Mouse (Mus musculus) right cerebral cortex, postnatal 10 days (tissue): ENCODE measurements around the gene Fgfr2.

ENCODE experiments used
- DNase-seq, 2 experiments: peaks; one replicate each; pipeline ENCODE4 v3.0.0; 2021; ENCODE audit warnings: low spot score in 2 of 2

Fgfr2 gene

DNA sequence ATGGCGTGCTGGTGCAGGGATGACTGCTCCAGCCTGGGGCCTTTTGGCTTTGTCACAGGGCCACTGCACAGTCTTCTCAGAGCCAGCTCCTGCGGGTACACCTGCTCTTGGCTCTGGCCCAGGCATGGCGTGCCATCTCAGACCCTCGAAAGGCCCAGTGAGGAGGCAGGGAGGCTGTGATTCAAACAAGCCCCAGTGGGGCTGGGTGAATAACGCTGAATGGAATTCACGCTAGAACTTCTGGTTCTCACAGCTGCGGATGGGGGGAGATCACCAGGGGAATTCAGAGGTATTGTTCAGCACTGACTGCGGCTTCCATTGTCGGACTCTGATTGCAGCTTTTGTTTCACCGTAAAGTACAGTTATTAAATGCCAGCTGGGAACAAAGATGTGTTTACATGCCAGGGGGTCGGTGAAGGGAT lies 2262.4 kb downstream of the Fgfr2 start:
- no peak for DNase-seq

DNA sequence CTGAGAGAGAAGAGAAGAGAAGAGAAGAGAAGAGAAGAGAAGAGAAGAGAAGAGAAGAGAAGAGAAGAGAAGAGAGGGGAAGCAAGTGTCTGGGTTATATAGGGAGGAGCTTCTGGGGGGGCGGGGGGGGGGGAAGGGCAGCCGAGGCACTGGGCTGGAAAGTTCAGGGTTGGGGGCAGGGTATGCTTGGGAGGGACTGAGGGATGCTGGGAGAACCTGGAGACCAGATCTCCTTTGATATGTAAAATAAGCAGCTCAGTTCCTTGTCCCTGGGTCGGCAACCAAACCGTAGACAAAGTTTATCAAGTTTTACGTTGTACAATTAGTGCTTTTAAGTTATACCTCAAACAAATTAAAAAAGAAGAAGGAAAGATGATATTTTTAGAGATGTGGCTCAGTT lies 2263.2 kb downstream of the Fgfr2 start:
- no peak for DNase-seq

DNA sequence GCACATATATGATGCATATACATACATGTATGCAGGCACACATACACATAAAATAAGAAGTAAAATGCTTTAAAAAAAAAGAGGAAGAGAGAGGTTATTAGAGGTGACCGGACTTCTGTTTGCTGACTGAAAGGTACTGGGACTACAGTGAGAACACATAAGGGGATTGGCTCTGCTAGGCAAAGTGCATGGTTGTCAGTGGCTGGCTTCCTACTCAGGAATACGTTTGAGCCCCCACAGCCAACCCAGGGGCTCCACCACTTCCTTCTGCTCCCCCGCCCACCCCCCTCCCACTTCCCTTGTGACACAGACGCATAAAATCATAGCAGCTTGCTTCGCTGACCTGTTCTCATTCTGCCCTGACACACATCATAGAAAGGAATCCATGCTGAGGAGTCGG lies 2265.2 kb downstream of the Fgfr2 start:
- DNase-seq, result no peak

DNA sequence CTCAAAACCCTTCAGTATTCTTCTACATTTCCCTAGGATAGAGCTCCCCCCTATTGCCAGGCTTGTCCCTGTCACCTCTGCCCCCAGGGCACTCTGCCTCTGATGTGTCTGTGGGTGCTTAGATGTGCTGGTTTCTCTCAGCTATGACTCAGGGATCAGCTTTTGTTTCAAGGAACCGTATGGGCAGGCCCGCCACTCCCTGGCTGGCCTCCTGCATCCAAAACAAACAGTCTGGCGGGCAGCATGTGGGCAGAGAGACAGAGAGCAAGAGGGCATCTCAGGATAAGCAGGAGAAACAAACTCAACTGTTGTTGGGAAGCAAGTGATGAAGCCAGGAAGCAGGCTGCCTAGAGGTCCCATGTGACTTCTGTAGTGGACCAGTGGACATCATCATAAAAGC lies 2267.5 kb downstream of the Fgfr2 start:
- DNase-seq, result no peak

DNA sequence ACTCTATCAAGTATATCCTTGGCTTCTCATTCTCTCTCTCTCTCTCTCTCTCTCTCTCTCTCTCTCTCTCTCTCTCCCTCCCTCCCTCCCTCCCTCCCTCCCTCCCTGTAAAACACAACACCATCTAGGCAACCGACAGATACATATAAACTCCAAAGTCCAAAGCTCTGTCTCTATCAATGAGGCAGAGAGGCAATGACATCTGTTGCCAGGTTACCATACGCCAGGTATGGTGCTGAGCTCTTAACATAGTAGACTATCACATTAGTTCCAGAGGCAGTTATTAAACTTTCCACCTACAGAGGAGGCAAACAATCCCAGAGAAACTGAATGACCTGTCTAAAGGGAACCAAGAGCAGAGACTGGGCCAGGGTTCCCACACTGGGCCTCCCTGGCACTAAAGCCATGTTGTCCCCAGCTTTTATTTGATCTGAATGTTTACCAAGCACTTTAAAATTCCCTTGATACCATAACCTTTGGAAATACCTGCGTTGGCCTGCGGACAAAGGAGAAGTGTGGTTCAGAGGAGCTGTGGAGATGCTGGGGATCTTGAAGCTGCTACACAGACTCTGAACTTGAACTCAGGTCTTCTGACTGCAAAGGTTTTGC lies 2268.4 kb downstream of the Fgfr2 start:
- DNase-seq, result no peak

DNA sequence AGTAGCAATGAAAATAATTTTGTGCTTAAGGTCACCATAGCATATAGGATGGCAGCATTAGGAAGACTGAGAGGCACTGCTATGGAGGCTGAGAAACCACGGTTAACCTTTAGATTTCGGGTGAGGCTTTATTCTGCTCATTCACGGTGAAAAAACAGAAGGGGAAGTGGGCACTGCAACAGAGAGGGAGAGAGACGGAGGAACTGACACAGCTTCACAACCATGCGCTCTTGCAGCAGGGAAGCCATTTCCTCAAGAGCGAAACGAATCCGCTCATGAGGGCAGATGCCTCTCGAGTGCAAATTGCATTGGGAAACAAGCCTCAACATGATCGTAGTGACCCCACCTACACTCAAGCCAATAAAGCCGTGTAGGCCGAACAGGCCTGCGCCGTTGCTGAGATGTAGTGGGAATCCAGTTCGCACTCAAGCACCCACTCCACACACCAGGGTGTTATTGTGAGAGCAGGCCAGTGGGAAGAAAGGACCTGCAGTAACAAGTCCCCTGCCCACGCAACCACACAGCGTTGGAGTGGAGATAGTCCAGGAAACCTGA lies 2275.9 kb downstream of the Fgfr2 start:
- no peak for DNase-seq

DNA sequence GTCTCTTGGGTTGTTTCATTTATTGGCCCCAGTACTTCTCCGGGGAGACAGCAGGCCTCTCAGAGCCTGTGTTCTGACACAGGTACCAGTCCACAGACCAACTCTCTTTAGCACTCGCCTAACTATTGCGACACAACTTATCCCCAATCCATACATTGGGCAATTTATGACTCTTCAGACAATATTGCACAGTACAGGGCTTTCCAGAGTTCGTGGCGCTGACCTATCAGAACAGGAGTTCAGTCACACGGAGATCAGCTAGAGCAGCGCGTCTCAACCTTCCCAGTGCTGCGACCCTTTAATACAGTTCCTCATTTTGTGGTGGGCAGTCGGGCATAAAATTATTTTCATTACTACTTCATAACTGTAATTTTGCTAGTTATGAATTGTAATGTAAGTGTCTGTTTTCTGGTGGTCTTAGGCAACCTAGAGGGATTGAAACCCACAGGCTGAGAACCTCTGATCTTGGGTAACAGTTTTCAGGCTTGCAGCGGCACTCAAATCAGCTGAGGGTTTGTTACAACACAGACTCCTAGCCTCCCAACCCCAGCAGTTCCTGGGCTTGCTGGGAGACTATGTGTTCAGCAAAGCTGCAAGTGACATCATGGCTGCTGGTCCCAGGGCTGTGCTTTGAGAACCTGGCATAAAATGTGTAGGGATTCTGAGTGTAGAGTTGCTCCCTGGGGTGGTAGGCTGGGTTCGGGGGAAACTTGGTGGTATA lies 2283.6 kb downstream of the Fgfr2 start:
- no peak for DNase-seq

DNA sequence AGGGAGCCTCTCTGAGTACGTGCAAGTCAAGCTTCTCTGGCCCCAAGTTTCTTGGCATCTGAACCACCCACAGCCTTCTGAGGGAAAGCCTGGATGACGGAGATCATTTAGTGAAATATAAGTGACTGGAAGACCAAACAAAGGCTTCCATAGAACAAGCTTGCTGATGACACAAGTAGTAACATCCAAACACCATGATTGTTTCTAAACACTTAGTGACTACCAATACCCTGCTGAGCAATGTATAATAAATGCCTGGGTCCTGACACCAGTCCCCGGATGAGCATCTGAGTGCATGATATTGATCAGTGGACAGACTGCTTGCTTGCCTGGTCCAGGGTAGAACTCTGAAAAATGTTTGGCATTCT lies 2284.5 kb downstream of the Fgfr2 start:
- no peak for DNase-seq

DNA sequence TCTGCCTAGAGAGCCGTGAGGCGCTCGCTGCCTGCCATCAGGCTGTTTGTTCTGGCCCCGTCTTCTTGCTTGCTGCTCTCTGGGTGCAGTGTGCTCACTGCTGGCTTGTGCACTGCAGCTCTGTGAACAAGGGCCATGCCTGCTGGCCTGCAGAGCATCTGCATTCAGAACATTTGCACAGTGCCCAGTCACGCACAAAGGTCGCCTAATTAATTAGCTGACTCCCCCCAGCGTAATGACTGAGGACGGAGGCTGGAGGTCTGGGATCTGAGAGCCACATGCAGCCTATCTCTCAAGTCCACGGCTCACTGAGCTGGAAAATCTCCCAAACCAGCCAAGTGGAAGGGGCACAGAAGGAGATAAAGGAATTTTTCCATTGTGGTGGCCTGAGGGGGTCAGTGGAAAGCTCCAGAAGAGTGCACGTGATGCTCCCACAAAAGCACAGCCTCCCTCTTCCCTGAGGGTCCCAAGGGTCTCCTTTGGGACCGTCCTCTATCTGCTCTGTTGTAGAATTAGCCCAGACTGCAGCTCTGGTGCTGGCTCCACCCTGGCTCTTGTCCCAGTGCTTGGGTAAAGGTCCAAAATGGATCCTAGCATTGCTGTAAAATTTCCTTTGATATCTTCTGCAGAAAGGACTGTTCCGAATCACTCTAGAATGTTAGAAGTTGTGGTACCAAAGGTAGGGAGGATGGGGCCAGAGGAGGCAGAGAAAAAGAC lies 2285.1 kb downstream of the Fgfr2 start:
- DNase-seq, result peak; percentile 55 to 60

DNA sequence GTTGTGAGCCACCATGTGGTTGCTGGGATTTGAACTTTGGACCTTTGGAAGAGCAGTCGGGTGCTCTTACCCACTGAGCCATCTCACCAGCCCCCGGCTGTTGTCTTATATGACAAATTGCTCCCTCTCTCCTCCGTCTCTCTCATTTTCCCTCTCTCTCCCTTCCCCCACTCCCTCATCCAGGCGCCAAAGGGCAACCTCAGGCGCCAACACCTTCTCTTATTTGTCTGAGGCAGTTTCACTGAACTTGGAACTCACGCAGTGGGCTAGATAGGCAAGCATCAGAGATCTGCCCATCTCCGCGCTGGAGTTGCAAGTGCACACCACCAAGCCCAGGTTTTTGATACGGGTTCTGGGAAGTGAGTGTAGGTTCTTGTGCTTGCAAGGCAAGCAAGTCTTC lies 2287.1 kb downstream of the Fgfr2 start:
- no peak for DNase-seq

DNA sequence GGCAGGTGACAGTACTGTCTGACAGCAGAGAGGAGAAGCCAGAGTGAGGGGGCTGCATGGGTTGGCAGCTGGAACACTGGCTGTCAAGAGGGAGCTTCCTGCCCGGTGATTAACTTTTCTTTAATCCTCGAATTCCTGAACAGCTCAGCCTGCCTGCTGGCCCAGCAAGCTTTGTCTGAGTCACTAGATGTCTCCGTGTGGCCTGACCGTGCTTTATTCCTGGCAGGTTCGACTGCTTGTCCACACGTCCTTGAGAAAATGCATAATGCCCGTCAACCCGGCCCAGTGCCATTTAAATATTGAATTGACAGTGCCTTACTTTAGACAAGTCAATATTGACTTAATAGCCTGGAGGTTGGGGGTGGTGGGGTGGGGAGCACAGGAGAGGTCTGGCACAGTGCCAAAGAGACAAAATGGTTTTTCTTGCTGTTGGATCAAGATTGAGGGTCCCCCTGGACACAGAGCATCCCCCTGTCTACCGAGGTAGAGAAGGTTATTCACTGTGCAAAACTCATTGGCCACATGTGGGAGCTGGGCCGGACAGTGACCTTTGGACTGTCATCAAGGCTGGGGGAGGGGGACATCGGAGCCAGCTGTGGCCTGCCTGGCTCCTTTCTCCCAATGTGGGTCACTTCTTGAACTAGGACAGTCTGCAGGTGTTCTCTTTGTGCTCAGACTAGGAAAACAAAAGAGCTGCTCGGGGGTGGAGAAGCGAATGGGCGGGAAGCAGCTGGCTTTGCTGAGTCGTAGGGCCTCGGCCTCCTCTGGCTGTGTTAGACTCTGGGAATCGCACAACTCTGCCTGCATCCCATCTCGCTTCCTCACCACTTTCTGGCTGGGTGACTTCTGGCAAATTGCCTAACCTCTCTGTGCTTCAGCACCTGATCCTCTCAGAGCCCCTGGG lies 2287.9 kb downstream of the Fgfr2 start:
- DNase-seq, result no peak

DNA sequence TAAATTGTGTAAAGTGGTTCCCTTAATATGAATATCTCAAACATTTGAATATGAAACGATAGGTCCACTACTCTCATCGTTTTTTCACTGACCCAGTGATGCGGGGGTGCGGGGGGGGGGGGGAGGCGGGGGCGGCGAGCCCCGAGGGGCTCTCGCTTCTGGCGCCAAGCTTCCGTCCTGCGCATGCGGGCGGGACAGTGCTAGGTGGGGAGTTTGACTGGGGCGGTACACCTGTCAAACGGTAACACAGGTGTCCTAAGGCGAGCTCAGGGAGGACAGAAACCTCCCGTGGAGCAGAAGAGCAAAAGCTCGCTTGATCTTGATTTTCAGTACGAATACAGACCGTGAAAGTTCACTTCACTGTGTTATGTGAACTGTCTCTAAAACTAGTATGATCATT lies 2288.9 kb downstream of the Fgfr2 start:
- DNase-seq, result no peak

DNA sequence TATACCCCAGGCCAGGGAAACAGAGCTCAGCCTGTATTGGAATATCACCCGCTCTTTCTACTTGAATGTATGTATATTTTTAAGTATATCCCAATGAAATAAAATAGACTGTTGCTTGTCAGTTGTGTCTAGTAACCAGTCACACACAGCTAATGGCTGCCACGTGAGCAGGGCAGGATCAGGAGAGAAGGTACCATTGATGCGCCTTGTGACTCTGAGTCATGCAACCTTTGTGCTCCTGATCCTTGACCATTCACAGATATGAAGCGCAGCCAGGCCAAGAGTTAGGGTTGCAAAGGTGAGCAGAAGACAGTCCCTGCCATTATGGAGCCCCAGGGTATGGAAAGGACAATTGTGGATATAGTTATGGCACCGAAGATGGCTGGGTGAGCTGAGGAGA lies 2291.6 kb downstream of the Fgfr2 start:
- no peak for DNase-seq

DNA sequence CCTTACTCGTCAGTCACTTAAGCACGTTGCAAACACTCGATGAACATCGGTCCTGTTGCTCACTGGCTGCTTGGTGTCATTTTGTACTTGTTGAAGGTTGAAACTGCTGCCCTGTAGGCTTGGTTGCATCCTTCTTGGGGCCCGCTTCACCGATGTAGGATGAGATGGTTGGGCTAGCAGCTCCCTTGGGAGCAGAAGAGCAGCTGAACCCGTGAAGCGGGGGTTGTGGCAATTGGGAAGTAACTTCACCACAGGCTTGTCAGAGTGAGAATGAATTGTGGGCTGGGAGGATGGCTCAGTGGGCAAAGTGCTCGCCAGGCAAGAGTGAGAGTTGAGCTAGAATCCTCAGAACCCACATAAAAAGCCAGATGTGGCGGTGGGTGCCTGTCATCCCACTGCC lies 2294.7 kb downstream of the Fgfr2 start:
- no peak for DNase-seq

DNA sequence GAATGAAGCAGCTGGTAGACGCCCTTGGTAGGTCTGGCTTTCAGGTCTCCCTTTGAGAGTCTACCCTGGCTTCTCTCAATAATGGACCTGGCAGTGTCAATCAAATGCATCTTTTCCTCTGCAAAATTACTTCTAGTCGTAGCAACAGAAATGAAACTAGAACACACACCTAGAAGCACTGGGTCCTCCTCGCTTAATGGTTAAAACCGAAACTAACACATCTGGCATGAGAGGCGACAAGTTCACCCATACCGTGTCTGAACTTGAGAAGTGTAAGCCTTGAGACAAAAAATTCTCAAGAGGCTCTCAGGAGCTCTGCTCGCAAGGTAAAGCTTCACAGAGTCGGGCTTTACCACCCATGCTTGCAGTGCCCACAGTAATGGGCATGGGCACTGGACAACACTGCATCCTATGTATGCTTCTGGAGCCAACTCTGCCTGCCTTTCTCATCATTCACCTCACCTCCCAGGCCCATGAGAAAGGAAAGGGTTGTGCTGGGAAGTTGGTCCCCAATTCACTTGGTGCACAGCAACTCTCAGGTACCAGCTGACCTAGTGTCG lies 2295.2 kb downstream of the Fgfr2 start:
- DNase-seq, result no peak

DNA sequence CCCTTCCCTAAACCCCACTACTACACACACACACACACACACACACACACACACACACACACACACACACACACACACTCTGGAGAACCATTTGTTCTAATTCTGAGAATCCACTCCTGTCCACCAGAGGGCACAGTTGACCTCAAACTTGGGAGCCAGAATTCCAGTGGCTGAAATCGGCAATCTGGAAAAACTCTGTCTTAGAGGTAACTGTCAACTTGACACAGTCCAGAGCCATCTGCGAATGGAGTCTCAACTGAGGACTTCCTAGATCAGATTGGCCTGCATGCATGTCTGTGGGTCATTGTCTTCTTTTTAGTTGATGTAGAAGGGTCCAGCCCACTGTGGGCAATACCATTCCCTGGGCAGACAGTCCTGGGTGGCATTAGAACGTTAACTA lies 2295.7 kb downstream of the Fgfr2 start:
- DNase-seq, result peak; percentile 43 to 62

DNA sequence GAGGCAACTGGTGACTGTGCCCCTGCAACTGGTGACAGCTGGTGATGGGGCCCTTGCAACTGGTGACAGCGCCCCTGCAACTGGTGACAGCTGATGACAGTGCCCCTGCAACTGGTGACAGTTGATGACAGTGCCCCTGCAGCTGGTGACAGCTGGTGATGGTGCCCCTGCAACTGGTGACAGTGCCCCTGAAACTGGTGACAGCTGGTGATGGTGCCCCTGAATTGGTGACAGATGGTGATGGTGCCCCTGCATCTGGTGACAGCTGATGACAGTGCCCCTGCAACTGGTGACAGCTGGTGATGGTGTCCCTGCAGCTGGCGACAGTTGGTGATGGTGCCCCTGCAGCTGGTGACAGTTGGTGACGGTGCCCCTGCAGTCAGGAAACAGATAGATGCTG lies 2296.8 kb downstream of the Fgfr2 start:
- no peak for DNase-seq

DNA sequence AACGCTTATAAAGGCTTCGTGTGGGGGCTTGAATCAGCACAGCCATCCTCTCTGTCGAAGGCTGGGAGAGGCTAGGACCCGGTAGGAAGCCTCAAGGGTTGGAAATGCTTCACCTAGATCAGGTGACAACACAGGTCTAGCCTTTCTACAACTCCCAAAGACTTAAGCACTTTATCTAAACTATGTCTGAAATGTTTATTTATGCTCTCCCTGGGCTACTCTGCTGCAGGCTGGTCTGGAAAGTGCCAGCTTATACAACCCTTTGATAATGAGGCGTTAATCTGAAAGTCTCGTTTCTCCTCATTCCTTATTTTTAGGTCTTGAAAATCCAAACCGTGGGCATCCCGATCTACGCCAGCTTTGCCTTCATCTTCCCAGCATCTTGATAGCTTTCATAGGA lies 2299.2 kb downstream of the Fgfr2 start:
- DNase-seq, result no peak

DNA sequence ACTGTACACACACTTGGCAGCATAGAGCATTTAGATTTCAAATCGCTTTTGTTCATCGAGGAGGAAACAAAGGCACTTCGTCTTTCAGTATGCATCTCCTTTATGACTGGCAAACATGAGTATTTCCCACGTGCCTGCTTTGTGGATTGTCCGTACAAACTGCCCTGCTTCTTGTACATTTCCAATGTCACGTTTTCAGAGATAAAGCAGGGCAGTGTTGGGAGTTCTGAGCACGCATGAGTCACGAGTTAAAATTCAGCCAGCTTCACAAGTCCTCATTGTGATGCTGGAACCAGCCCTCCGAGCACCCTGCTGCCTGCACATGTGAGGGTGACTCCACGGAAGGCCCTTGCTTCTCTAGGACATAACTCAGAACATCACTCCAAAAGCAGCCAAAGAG lies 2303.5 kb downstream of the Fgfr2 start:
- no peak for DNase-seq

DNA sequence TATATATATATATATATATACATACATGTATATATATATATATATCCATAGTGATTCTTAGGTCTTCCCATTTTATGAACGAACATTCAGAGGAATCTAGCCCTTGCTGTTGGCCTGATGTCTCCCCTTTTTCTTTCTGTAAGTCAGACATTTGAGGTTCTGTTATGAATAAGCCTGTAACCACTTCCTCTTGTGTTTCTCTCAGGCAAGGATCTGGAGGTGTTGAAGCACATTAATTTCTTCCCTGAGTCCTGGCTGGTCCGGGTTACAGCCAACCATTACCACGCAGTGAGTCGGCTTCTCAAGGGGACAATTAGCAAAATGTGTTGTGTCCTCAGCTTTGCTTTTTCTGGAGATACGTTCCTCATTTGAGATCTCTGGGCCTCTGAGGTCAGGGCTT lies 2304.3 kb downstream of the Fgfr2 start:
- no peak for DNase-seq

DNA sequence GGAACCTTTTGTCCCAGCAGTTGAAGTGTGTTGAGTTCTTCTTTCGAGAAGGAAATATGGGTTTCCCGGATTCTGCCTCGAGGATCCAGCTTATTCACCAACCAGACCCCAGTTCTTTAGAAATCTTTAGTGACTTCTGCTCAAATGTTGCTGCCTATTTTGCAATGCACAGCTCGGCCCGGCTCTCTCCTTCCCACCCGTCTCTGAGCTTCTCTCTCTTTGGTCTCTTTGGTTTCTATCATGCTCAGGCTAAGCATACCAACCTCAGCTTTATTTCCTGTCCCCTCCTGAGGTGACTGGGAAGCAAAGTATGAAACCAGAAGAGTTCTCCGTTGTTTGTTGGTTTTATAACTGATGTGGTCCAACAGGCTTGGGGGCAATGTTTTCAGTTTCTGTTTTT lies 2306.9 kb downstream of the Fgfr2 start:
- DNase-seq, result no peak

DNA sequence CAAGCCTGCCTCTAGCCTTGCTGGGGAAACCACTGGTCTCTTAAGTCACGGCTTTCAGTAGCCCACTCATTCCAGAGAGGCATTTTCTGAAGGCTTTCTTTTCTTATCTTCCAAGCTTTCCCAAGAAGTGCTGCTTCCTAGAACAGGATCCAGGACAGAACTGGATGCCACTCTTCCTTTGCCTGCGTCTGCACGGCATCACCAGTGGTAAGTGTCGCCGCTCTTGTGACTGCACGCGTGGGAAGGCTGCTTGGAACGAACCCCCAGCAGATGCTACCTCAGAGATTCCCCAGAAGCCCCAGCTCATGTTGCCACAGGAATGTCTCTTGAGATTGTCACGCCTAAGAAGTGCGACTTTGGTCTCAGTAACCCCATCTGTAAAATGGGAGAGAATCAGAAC lies 2307.5 kb downstream of the Fgfr2 start:
- DNase-seq, result no peak
